Mouse (Mus musculus): ENCODE measurements around the gene Dlgap1. TPM values are rescaled to one million over a fixed set of nuclear protein-coding genes. Genes with fewer than 3 reads are reported as not detected.

The Dlgap1 gene
- polyA plus RNA-seq, 1 experiment, result 0.06 TPM

GRCm38 (mm10) chr17:70664484-70665040 lies 695.7 kb downstream of the Dlgap1 start:
- H3K4me1 ChIP-seq (ENCODE audit: control insufficient read depth, insufficient read depth, insufficient read length), result no peaks in the 10 kb centered on the region
- no peak for TF ChIP-seq CTCF (IDR thresholded peaks at IDR 0.05; ENCODE audit: extremely low read depth, insufficient read depth, insufficient read length, insufficient replicate concordance)
- no peak for TF ChIP-seq POLR2A (IDR thresholded peaks at IDR 0.05; ENCODE audit: low read depth, low read length)
- no peaks in the 10 kb centered on the region for H3K27me3 ChIP-seq (ENCODE audit: control insufficient read depth, insufficient read depth, low read length)
- no peak overlapping the region for H3K27ac ChIP-seq (ENCODE audit: insufficient read depth, low read length)
- no peak for DNase-seq (ENCODE audit: low read depth in 1 of 2, low spot score in 2 of 2)
- no peak overlapping the region for H3K4me3 ChIP-seq (ENCODE audit: extremely low read depth, insufficient read depth, insufficient read length)
- no peaks in the 10 kb centered on the region for H3K36me3 ChIP-seq (ENCODE audit: control insufficient read depth, insufficient read depth, low read length)

GRCm38 (mm10) chr17:70673985-70674384 lies 705.1 kb downstream of the Dlgap1 start:
- TF ChIP-seq CTCF (IDR thresholded peaks at IDR 0.05; ENCODE audit: extremely low read depth, insufficient read depth, insufficient read length, insufficient replicate concordance) (no peak), POLR2A (IDR thresholded peaks at IDR 0.05; ENCODE audit: low read depth, low read length) (no peak)
- 91% methylated on average over 13 of the region's 13 CpGs for WGBS
- Histone ChIP-seq H3K36me3 (ENCODE audit: control insufficient read depth, insufficient read depth, low read length) (no peaks in the 10 kb centered on the region), H3K27me3 (ENCODE audit: control insufficient read depth, insufficient read depth, low read length) (no peaks in the 10 kb centered on the region), H3K4me1 (ENCODE audit: control insufficient read depth, insufficient read depth, insufficient read length) (no peaks in the 10 kb centered on the region), H3K27ac (ENCODE audit: insufficient read depth, low read length) (no peak overlapping the region), H3K4me3 (ENCODE audit: extremely low read depth, insufficient read depth, insufficient read length) (no peak overlapping the region)
- DNase-seq (ENCODE audit: low read depth in 1 of 2, low spot score in 2 of 2), result no peak

GRCm38 (mm10) chr17:70676522-70676921 lies 707.6 kb downstream of the Dlgap1 start:
- Histone ChIP-seq H3K36me3 (ENCODE audit: control insufficient read depth, insufficient read depth, low read length) (no peaks in the 10 kb centered on the region), H3K4me3 (ENCODE audit: extremely low read depth, insufficient read depth, insufficient read length) (no peak overlapping the region), H3K4me1 (ENCODE audit: control insufficient read depth, insufficient read depth, insufficient read length) (no peaks in the 10 kb centered on the region), H3K27me3 (ENCODE audit: control insufficient read depth, insufficient read depth, low read length) (no peaks in the 10 kb centered on the region), H3K27ac (ENCODE audit: insufficient read depth, low read length) (no peak overlapping the region)
- TF ChIP-seq POLR2A (IDR thresholded peaks at IDR 0.05; ENCODE audit: low read depth, low read length) (no peak), CTCF (IDR thresholded peaks at IDR 0.05; ENCODE audit: extremely low read depth, insufficient read depth, insufficient read length, insufficient replicate concordance) (no peak)
- DNase-seq (ENCODE audit: low read depth in 1 of 2, low spot score in 2 of 2), result no peak
- 73% methylated on average over 2 of the region's 2 CpGs for WGBS

GRCm38 (mm10) chr17:70683561-70684167 lies 714.8 kb downstream of the Dlgap1 start:
- Histone ChIP-seq H3K27me3 (ENCODE audit: control insufficient read depth, insufficient read depth, low read length) (no peaks in the 10 kb centered on the region), H3K4me3 (ENCODE audit: extremely low read depth, insufficient read depth, insufficient read length) (no peak overlapping the region), H3K27ac (ENCODE audit: insufficient read depth, low read length) (no peak overlapping the region), H3K4me1 (ENCODE audit: control insufficient read depth, insufficient read depth, insufficient read length) (no peaks in the 10 kb centered on the region), H3K36me3 (ENCODE audit: control insufficient read depth, insufficient read depth, low read length) (no peaks in the 10 kb centered on the region)
- peak in 1 of 2 experiments; percentile 26 for DNase-seq (ENCODE audit: low read depth in 1 of 2, low spot score in 2 of 2)
- peak; percentile 73 for TF ChIP-seq CTCF (IDR thresholded peaks at IDR 0.05; ENCODE audit: extremely low read depth, insufficient read depth, insufficient read length, insufficient replicate concordance)
- no peak for TF ChIP-seq POLR2A (IDR thresholded peaks at IDR 0.05; ENCODE audit: low read depth, low read length)
- 18% methylated on average over 15 of the region's 15 CpGs for WGBS

GRCm38 (mm10) chr17:70690174-70690573 lies 721.3 kb downstream of the Dlgap1 start:
- no peaks in the 10 kb centered on the region for H3K4me1 ChIP-seq (ENCODE audit: control insufficient read depth, insufficient read depth, insufficient read length)
- no peak for TF ChIP-seq POLR2A (IDR thresholded peaks at IDR 0.05; ENCODE audit: low read depth, low read length)
- no peak for TF ChIP-seq CTCF (IDR thresholded peaks at IDR 0.05; ENCODE audit: extremely low read depth, insufficient read depth, insufficient read length, insufficient replicate concordance)
- H3K27ac ChIP-seq (ENCODE audit: insufficient read depth, low read length), result no peak overlapping the region
- H3K36me3 ChIP-seq (ENCODE audit: control insufficient read depth, insufficient read depth, low read length), result no peaks in the 10 kb centered on the region
- no peak for DNase-seq (ENCODE audit: low read depth in 1 of 2, low spot score in 2 of 2)
- 86% methylated on average over 6 of the region's 6 CpGs for WGBS
- no peak overlapping the region for H3K4me3 ChIP-seq (ENCODE audit: extremely low read depth, insufficient read depth, insufficient read length)
- no peaks in the 10 kb centered on the region for H3K27me3 ChIP-seq (ENCODE audit: control insufficient read depth, insufficient read depth, low read length)

GRCm38 (mm10) chr17:70690598-70690997 lies 721.7 kb downstream of the Dlgap1 start:
- Histone ChIP-seq H3K27me3 (ENCODE audit: control insufficient read depth, insufficient read depth, low read length) (no peaks in the 10 kb centered on the region), H3K4me3 (ENCODE audit: extremely low read depth, insufficient read depth, insufficient read length) (no peak overlapping the region), H3K27ac (ENCODE audit: insufficient read depth, low read length) (no peak overlapping the region), H3K36me3 (ENCODE audit: control insufficient read depth, insufficient read depth, low read length) (no peaks in the 10 kb centered on the region), H3K4me1 (ENCODE audit: control insufficient read depth, insufficient read depth, insufficient read length) (no peaks in the 10 kb centered on the region)
- DNase-seq (ENCODE audit: low read depth in 1 of 2, low spot score in 2 of 2), result no peak
- TF ChIP-seq POLR2A (IDR thresholded peaks at IDR 0.05; ENCODE audit: low read depth, low read length) (no peak), CTCF (IDR thresholded peaks at IDR 0.05; ENCODE audit: extremely low read depth, insufficient read depth, insufficient read length, insufficient replicate concordance) (no peak)
- 86% methylated on average over 8 of the region's 8 CpGs for WGBS

Data from spleen, adult 2 months (tissue).